Mouse (Mus musculus) left cerebral cortex, adult 9 months (tissue): ENCODE results near the gene Ctu2.

ENCODE experiments used
- DNase-seq, 2 experiments: peaks; one replicate each; pipeline ENCODE4 v3.0.0; 2022; ENCODE audit warnings: low spot score in 2 of 2

Gene Ctu2

GRCm38 (mm10) chr8:122445203-122445602 is 30.7 kb upstream of the Ctu2 start:
- no peak for DNase-seq

GRCm38 (mm10) chr8:122451161-122451703 is 24.7 kb upstream of the Ctu2 start:
- DNase-seq, result no peak

- DNase-seq, result no peak
These were observed 23.8 kb upstream of the Ctu2 start for GRCm38 (mm10) chr8:122452154-122452553.

GRCm38 (mm10) chr8:122454409-122454808 is 21.5 kb upstream of the Ctu2 start:
- no peak for DNase-seq

- no peak for DNase-seq
These were observed 18.8 kb upstream of the Ctu2 start for GRCm38 (mm10) chr8:122457171-122457570.

- DNase-seq, result no peak
These were observed 16.6 kb upstream of the Ctu2 start for GRCm38 (mm10) chr8:122459218-122459900.

- no peak for DNase-seq
These were observed 16.0 kb upstream of the Ctu2 start for GRCm38 (mm10) chr8:122459990-122460389.

GRCm38 (mm10) chr8:122460524-122461472 is 15.1 kb upstream of the Ctu2 start, which contains the start of gene Snai3:
Gene Snai3 (minus strand): TSS chr8:122460733.
- DNase-seq, result no peak

GRCm38 (mm10) chr8:122461473-122462148 is 14.3 kb upstream of the Ctu2 start:
- peak; percentile 79 to 84 for DNase-seq

GRCm38 (mm10) chr8:122462510-122462909 is 13.4 kb upstream of the Ctu2 start:
- DNase-seq, result no peak

- DNase-seq, result no peak
These were observed 12.0 kb upstream of the Ctu2 start for GRCm38 (mm10) chr8:122463651-122464640.

- DNase-seq, result no peak
These were observed 11.0 kb upstream of the Ctu2 start for GRCm38 (mm10) chr8:122464985-122465384.

- DNase-seq, result no peak
These were observed 8.1 kb upstream of the Ctu2 start for GRCm38 (mm10) chr8:122467816-122468215.

GRCm38 (mm10) chr8:122469407-122469806 is 6.5 kb upstream of the Ctu2 start:
- no peak for DNase-seq

GRCm38 (mm10) chr8:122469965-122470364 is 6.0 kb upstream of the Ctu2 start:
- DNase-seq, result no peak

GRCm38 (mm10) chr8:122470691-122471090 is 5.3 kb upstream of the Ctu2 start:
- no peak for DNase-seq

GRCm38 (mm10) chr8:122473911-122474421 is 2.0 kb upstream of the Ctu2 start:
- no peak for DNase-seq

- DNase-seq, result peak in 1 of 2 experiments; percentile 31
These were observed 887 bp upstream of the Ctu2 start for GRCm38 (mm10) chr8:122474951-122475560.

- no peak for DNase-seq
These were observed 6.5 kb downstream of the Ctu2 start for GRCm38 (mm10) chr8:122482448-122482847.

- no peak for DNase-seq
These were observed 7.9 kb downstream of the Ctu2 start for GRCm38 (mm10) chr8:122483877-122484276.
